Mouse (Mus musculus) embryonic facial prominence, embryonic 12.5 days (tissue): Measurements from ENCODE around the gene Zfp330. TPM values are rescaled to one million over a fixed set of nuclear protein-coding genes. Genes with fewer than 3 reads are reported as not detected.

Experiments
- ATAC-seq: fragments of 200-750 bp; cut with Nextera tagmentation; 2 replicates; pipeline ENCODE4 v1.8.0; 2017; ENCODE audit not compliant: insufficient number of reproducible peaks, insufficient read depth, low FRiP score, low TSS enrichment
- H3K27ac ChIP-seq: fragments of 300-500 bp; sonication (generic); 2 replicates; pipeline ENCODE4 v1.5.1; 2016; ENCODE audit warnings: mild to moderate bottlenecking
- H3K27me3 ChIP-seq: fragments of 300-500 bp; sonication (generic); 2 replicates; pipeline ENCODE4 v1.6.1; 2016; ENCODE audit warnings: mild to moderate bottlenecking, moderate library complexity
- H3K36me3 ChIP-seq: fragments of 300-500 bp; sonication (generic); 2 replicates; pipeline ENCODE4 v1.6.1; 2016; ENCODE audit warnings: mild to moderate bottlenecking
- H3K4me1 ChIP-seq: fragments of 300-500 bp; sonication (generic); 2 replicates; pipeline ENCODE4 v1.6.1; 2016
- H3K4me2 ChIP-seq: fragments of 300-500 bp; sonication (generic); replicated peaks from 2 replicates; pipeline ENCODE4 v1.6.1; 2016; ENCODE audit warnings: mild to moderate bottlenecking, moderate library complexity
- H3K4me3 ChIP-seq: fragments of 300-500 bp; sonication (generic); 2 replicates; pipeline ENCODE4 v1.5.1; 2016; ENCODE audit warnings: mild to moderate bottlenecking
- H3K9ac ChIP-seq: fragments of 300-500 bp; sonication (generic); 2 replicates; pipeline ENCODE4 v1.6.1; 2016; ENCODE audit warnings: mild to moderate bottlenecking, moderate library complexity
- H3K9me3 ChIP-seq: fragments of 300-500 bp; sonication (generic); 2 replicates; pipeline ENCODE4 v1.6.1; 2016; ENCODE audit warnings: mild to moderate bottlenecking, moderate library complexity
- WGBS: fragments of 180-500 bp; shearing (Covaris S2); methylation state at CpG from one replicate; pipeline ENCODE4 v1.1.7; 2016; 5-methylcytosine and 5-hydroxymethylcytosine counted together
- polyA plus RNA-seq: library from polyadenylated mRNA; unstranded; fragments of >200 nt; fragmentation: Nextera tagmentation; extraction: Ambion mirVana; gene quantifications from 2 replicates; pipeline ENCODE4 v1.2.1, GENCODE M21; 2016

The Zfp330 gene
- 73.3 and 75.8 TPM in 2 replicates for polyA plus RNA-seq

DNA sequence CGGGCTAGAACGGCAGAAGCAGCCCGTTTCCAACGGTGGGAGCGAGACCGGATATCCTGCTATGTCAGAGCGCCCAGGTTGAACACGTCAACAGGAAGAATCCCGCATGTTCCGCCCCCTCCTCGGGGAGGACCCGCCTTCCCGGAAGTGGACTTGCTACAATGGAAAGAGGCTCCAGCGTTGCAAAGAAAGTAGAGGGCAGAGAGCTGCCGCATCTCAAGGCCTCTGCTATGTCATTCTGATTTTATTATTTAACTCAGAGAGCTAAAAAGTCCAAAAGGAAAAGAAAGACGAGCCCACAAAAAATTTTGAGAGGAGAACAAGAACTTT is at the start of gene Zfp330:
TSS of gene Zfp330 (minus strand) at position 68 of the 330 bp plus-strand sequence.
- Histone ChIP-seq H3K27ac (peak within 1 kb of the TSS; percentile 81), H3K27me3 (no peaks in the 10 kb centered on the region), H3K4me2 (peak within 1 kb of the TSS; percentile 87), H3K9ac (peak within 1 kb of the TSS; percentile 93), H3K4me3 (peak within 1 kb of the TSS; percentile 89), H3K9me3 (no peaks in the 10 kb centered on the region), H3K36me3 (peaks cover 23% of the 10 kb centered on the region), H3K4me1 (peaks cover 7% of the 10 kb centered on the region; the same call in 1 of the 2 replicates)
- under 1% methylated on average over 16 of the region's 16 CpGs for WGBS
- ATAC-seq: peak; percentile 92

DNA sequence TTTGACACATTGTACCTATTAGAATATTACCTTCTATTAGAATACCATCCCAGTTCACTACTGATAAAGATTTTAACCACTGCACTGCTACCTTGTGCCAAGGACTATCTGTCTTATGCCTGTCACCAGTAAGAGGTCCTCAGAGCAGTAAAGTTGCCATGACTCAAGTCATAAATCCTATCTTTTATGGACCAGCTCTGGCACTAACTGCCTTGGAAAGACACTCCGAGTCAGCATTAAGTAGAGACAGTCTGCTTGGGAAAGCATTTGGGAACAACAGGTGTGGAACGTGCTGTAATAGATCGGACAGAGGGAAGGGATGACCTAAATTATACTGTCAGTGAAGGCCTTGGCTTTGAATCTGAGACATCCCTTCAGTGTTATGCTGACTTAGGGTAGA is 4.0 kb upstream of the Zfp330 start:
- H3K27ac ChIP-seq: no peak overlapping the region
- no peaks in the 10 kb centered on the region for H3K36me3 ChIP-seq
- no peaks in the 10 kb centered on the region for H3K27me3 ChIP-seq
- H3K4me2 ChIP-seq: no peak overlapping the region
- H3K4me1 ChIP-seq: peaks cover 5% of the 10 kb centered on the region; the same call in 1 of the 2 replicates
- WGBS: 89% methylated on average over 3 of the region's 3 CpGs
- H3K4me3 ChIP-seq: no peak overlapping the region
- H3K9me3 ChIP-seq: no peaks in the 10 kb centered on the region
- no peak overlapping the region for H3K9ac ChIP-seq
- ATAC-seq: no peak

DNA sequence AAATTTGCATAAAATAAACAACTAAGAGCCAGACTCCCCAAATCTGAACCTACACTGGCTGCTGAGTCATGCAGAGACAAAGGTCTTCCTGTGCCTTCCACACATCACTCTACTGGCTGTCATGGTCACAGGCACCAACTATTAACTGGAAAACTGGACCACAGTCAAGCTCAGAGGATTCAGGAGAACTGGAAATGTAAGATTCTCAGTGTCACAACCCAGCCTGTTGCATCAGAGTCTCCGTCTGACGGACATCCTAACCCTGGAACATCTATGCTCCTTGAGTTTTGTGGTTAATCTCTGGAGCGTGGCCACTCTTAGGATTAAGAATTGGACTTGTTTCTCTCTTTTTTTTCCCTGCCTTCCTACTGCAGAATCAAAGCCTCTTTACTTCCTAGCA is 3.4 kb upstream of the Zfp330 start:
- Histone ChIP-seq H3K4me1 (peaks cover 7% of the 10 kb centered on the region; the same call in 1 of the 2 replicates), H3K27me3 (no peaks in the 10 kb centered on the region), H3K4me2 (no peak overlapping the region), H3K9ac (no peak overlapping the region), H3K36me3 (no peaks in the 10 kb centered on the region), H3K9me3 (no peaks in the 10 kb centered on the region), H3K27ac (no peak overlapping the region), H3K4me3 (no peak overlapping the region)
- no peak for ATAC-seq
- WGBS: 81% methylated on average over 3 of the region's 3 CpGs

- 62% methylated on average over 6 of the region's 6 CpGs for WGBS
- H3K27ac ChIP-seq: peak overlapping the region; percentile 81; the same call in 1 of the 2 replicates
- no peak for ATAC-seq
Measured at GRCm38 (mm10) chr8:82774482-82774881, 522 bp upstream of the Zfp330 start.

DNA sequence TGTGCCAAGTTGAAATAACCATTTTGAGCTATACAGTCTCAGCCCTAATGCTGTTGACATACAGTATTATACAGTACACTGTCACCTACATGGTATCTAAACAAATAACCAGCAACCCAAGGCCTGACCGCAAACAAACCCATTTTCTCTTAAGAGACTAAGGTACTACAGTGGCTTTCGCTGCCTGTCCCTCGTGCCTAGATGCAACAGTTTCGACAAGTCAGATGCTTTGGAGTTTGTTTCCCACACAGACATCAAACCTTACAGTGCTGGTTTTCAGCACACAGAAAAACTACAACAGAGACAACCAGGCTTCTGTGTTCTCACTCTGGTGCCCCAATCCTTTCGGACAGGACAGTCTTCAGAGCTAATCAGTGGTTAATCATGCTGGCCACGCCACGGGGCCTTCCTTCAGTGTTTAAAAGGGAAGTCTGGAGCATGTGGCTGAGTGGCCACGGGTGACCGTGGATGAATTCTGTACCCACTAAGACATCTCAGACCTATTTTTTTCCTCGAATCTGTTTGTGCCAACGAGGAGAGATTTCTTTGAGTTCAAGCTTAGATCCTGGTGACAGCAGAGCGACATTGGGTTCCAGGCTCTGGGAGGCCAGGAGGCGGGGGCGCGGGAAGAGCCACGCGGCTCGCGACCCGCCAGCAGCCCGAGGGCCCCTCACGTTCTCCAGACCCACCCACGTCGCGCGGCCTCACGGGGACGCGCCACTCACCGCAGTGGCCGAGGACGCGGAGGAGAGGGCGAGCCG is 448 bp downstream of the Zfp330 start:
- Histone ChIP-seq H3K9me3 (no peaks in the 10 kb centered on the region), H3K4me2 (peak overlapping the region; percentile 87), H3K27ac (peak overlapping the region; percentile 81), H3K4me1 (peaks cover 7% of the 10 kb centered on the region; the same call in 1 of the 2 replicates), H3K4me3 (peak overlapping the region; percentile 89), H3K27me3 (no peaks in the 10 kb centered on the region), H3K9ac (peak overlapping the region; percentile 93), H3K36me3 (peaks cover 26% of the 10 kb centered on the region)
- WGBS: 5% methylated on average over 35 of the region's 35 CpGs
- ATAC-seq: peak; percentile 49; the same call in 1 of the 2 replicates

More at GRCm38 (mm10) chr8:82774482-82774881, 522 bp upstream of the Zfp330 start:
- H3K9ac ChIP-seq: peak overlapping the region; percentile 93
- peaks cover 23% of the 10 kb centered on the region for H3K36me3 ChIP-seq
- H3K9me3 ChIP-seq: no peaks in the 10 kb centered on the region
- H3K27me3 ChIP-seq: no peaks in the 10 kb centered on the region
- peak overlapping the region; percentile 87 for H3K4me2 ChIP-seq
- H3K4me1 ChIP-seq: peaks cover 7% of the 10 kb centered on the region; the same call in 1 of the 2 replicates
- peak overlapping the region; percentile 89 for H3K4me3 ChIP-seq

GRCm38 (mm10) chr8:82770886-82771285 is 3.1 kb downstream of the Zfp330 start:
- Histone ChIP-seq H3K4me1 (peaks cover 7% of the 10 kb centered on the region; the same call in 1 of the 2 replicates), H3K9me3 (no peaks in the 10 kb centered on the region), H3K27ac (no peak overlapping the region), H3K27me3 (no peaks in the 10 kb centered on the region), H3K9ac (no peak overlapping the region), H3K4me2 (no peak overlapping the region), H3K4me3 (no peak overlapping the region), H3K36me3 (peaks cover 44% of the 10 kb centered on the region)
- no peak for ATAC-seq
- 93% methylated on average over 3 of the region's 3 CpGs for WGBS

GRCm38 (mm10) chr8:82759071-82759470 is 14.9 kb downstream of the Zfp330 start:
- ATAC-seq: no peak
- no peaks in the 10 kb centered on the region for H3K9me3 ChIP-seq
- H3K4me3 ChIP-seq: no peak overlapping the region
- no peak overlapping the region for H3K9ac ChIP-seq
- WGBS: 49% methylated on average over 2 of the region's 2 CpGs
- no peaks in the 10 kb centered on the region for H3K27me3 ChIP-seq
- H3K27ac ChIP-seq: no peak overlapping the region
- no peaks in the 10 kb centered on the region for H3K4me1 ChIP-seq
- H3K4me2 ChIP-seq: no peak overlapping the region
- peaks cover 14% of the 10 kb centered on the region for H3K36me3 ChIP-seq

DNA sequence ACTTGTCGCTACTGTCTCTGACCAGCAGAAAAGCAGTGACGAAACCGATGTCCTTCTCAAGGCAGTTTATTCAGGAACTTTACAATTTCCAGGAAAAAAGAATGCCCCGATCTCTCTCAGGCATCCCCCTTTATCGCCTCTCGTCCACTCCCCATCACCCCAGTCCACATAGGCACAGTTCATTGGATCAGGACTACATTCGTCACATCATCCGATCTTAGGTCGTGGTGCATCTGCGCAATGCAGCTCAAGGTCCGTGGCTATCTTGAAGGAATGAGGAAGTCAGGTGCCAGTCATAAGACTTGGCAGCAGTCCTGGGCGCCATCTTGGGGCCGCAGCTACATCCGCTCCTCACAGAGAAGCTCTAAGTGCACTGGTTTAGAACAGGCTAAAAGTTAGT is 19.0 kb downstream of the Zfp330 start:
- WGBS: 95% methylated on average over 14 of the region's 14 CpGs
- Histone ChIP-seq H3K4me3 (no peak overlapping the region), H3K27me3 (no peaks in the 10 kb centered on the region), H3K9me3 (no peaks in the 10 kb centered on the region), H3K27ac (no peak overlapping the region), H3K9ac (no peak overlapping the region), H3K36me3 (no peaks in the 10 kb centered on the region), H3K4me1 (no peaks in the 10 kb centered on the region), H3K4me2 (no peak overlapping the region)
- ATAC-seq: no peak

GRCm38 (mm10) chr8:82746617-82747016 is 27.3 kb downstream of the Zfp330 start:
- H3K9ac ChIP-seq: no peak overlapping the region
- peaks cover 3% of the 10 kb centered on the region; the same call in 1 of the 2 replicates for H3K9me3 ChIP-seq
- H3K4me2 ChIP-seq: no peak overlapping the region
- ATAC-seq: 0 out of 2 replicates have a peak, but pooled peaks have one; percentile 60
- no peak overlapping the region for H3K27ac ChIP-seq
- no peaks in the 10 kb centered on the region for H3K27me3 ChIP-seq
- no peaks in the 10 kb centered on the region for H3K4me1 ChIP-seq
- H3K4me3 ChIP-seq: no peak overlapping the region
- no peaks in the 10 kb centered on the region for H3K36me3 ChIP-seq

DNA sequence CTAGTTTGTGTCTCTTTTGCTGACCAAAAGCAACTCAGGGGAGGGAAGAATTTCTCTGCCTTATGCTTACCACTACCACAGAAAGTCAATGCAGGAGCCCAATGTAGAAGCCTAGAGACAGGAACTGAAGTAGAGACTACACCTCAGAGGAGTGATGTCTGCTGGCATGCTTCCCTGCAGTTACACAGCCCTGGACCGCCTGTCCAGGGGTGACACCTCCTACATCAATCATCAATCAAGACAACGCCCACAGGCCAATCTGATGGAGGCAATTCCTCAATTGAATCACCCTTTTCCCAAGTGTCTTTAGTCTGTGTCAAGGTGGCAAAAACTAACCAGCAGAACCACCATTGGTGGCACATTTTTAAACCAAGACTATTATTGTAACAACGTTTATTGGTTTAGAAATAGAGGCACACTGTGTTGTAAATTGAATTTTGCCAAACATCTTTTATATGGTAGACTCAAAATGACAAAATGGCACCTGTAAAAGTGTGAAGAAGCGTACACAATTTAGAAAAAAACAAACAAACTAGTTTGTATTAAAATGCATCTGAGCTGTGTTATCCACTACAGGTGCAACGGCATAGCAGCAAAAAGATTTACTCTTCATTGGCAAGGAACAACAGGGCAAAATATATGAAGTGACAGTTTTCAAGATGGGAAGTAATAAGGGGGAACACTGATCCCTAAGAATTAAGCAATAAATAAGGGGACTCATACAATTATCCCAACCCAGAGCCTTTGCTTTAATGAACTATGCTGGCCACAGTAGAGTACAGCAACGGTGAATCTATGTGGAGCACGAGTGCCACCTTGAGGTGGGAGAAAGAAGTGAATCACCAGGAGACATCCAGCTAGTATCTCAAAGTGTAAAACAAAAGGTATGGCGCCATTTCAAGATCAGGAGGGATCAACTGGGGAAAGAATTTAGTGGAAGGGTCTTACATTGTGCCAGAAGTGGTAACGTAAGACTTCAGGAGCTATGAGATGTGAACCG is 29.8 kb downstream of the Zfp330 start:
- Histone ChIP-seq H3K27ac (no peak overlapping the region), H3K4me3 (no peak overlapping the region), H3K9ac (no peak overlapping the region), H3K4me1 (no peaks in the 10 kb centered on the region), H3K9me3 (peaks cover 3% of the 10 kb centered on the region; the same call in 1 of the 2 replicates), H3K27me3 (no peaks in the 10 kb centered on the region), H3K4me2 (no peak overlapping the region), H3K36me3 (no peaks in the 10 kb centered on the region)
- WGBS: 48% methylated on average over 10 of the region's 10 CpGs
- ATAC-seq: no peak
